Mouse (Mus musculus) heart, embryonic 10.5 days (tissue): ENCODE data around the gene Adamts7. TPM values are rescaled to one million over a fixed set of nuclear protein-coding genes. Genes with fewer than 3 reads are reported as not detected.

ENCODE experiments used
- DNase-seq: peaks from one replicate; pipeline ENCODE4 v3.0.0-alpha.2; 2017; ENCODE audit warnings: low spot score
- H3K27ac ChIP-seq: fragments of 300-500 bp; sonication (generic); 2 replicates; pipeline ENCODE4 v1.5.1; 2016; ENCODE audit warnings: mild to moderate bottlenecking
- H3K27me3 ChIP-seq: fragments of 300-500 bp; sonication (generic); 2 replicates; pipeline ENCODE4 v1.6.1; 2016; ENCODE audit warnings: mild to moderate bottlenecking; ENCODE audit not compliant: poor library complexity, insufficient read depth, severe bottlenecking
- H3K36me3 ChIP-seq: fragments of 300-500 bp; sonication (generic); 2 replicates; pipeline ENCODE4 v1.6.1; 2016; ENCODE audit warnings: mild to moderate bottlenecking, moderate library complexity
- H3K4me1 ChIP-seq: fragments of 300-500 bp; sonication (generic); 2 replicates; pipeline ENCODE4 v1.6.1; 2016; ENCODE audit warnings: mild to moderate bottlenecking
- H3K4me3 ChIP-seq: fragments of 300-500 bp; sonication (generic); 2 replicates; pipeline ENCODE4 v1.5.1; 2016; ENCODE audit warnings: mild to moderate bottlenecking, moderate library complexity
- H3K9me3 ChIP-seq: fragments of 300-500 bp; sonication (generic); 2 replicates; pipeline ENCODE4 v1.6.1; 2016; ENCODE audit warnings: mild to moderate bottlenecking, moderate library complexity
- WGBS: fragments of 180-500 bp; shearing (Covaris S2); methylation state at CpG from one replicate; pipeline ENCODE4 v1.1.7; 2016; 5-methylcytosine and 5-hydroxymethylcytosine counted together
- polyA plus RNA-seq: library from polyadenylated mRNA; unstranded; fragments of >200 nt; fragmentation: Nextera tagmentation; extraction: Ambion mirVana; gene quantifications from 2 replicates; pipeline ENCODE4 v1.2.1, GENCODE M21; 2016

The Adamts7 gene
- polyA plus RNA-seq, 1 experiment from 2014 or later: 7.0 TPM

DNA sequence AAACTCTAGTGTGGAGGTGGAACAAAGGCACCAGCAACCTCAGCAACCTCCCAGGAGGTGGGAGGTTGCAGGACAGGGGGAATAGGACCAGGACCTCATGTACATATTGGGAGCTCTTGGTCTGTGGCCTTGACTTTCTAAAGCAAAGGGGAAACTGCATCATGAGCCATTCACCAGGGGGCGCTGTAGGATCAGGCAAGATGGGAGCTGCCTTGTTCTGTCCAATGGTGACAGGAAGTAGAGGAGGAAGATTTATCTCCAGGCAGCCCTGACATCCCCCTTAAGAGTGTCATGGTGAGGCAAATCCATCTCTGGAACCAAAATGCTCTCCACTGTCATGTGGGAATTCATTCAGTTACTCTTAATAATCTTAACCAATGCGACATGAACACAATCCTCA lies 43.6 kb downstream of the Adamts7 start:
- 0 out of 2 replicates have a peak, but pooled peaks cover 3% of the 10 kb centered on the region for H3K4me1 ChIP-seq
- H3K27me3 ChIP-seq: no peaks in the 10 kb centered on the region
- H3K36me3 ChIP-seq: peaks cover 35% of the 10 kb centered on the region
- no peak overlapping the region for H3K27ac ChIP-seq
- H3K9me3 ChIP-seq: no peaks in the 10 kb centered on the region
- DNase-seq: no peak
- WGBS: 49% methylated on average over 2 of the region's 2 CpGs
- no peak overlapping the region for H3K4me3 ChIP-seq

- no peaks in the 10 kb centered on the region for H3K9me3 ChIP-seq
- no peak overlapping the region for H3K27ac ChIP-seq
- H3K4me1 ChIP-seq: peaks cover 3% of the 10 kb centered on the region; the same call in 1 of the 2 replicates
- no peak overlapping the region for H3K4me3 ChIP-seq
- peaks cover 39% of the 10 kb centered on the region for H3K36me3 ChIP-seq
- H3K27me3 ChIP-seq: no peaks in the 10 kb centered on the region
- WGBS: 86% methylated on average over 8 of the region's 8 CpGs
- DNase-seq: no peak
Measured at GRCm38 (mm10) chr9:90207808-90208207, 44.9 kb downstream of the Adamts7 start.

DNA sequence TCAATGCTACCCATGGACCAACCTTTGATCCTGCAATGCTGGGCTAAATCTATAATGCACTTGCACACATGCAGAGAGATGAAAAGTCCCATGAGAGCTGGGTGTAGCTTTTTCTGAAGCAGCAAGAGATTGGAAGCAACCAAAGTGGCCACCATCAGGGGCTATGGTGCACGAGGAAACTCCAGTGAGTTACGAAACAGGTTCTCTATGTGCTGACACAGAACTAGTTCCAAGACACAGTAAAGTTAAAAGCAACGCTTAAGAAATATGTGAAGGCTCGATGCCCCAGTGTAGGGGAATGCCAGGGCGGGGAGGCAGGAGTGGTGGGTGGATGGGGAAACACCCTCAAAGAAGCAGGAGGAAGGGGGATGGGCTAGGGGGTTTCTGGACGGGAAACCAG lies 45.8 kb downstream of the Adamts7 start:
- Histone ChIP-seq H3K27me3 (no peaks in the 10 kb centered on the region), H3K4me1 (peaks cover 10% of the 10 kb centered on the region; the same call in 1 of the 2 replicates), H3K9me3 (no peaks in the 10 kb centered on the region), H3K36me3 (peaks cover 38% of the 10 kb centered on the region), H3K27ac (no peak overlapping the region), H3K4me3 (no peak overlapping the region)
- DNase-seq: no peak
- 87% methylated on average over 6 of the region's 6 CpGs for WGBS

DNA sequence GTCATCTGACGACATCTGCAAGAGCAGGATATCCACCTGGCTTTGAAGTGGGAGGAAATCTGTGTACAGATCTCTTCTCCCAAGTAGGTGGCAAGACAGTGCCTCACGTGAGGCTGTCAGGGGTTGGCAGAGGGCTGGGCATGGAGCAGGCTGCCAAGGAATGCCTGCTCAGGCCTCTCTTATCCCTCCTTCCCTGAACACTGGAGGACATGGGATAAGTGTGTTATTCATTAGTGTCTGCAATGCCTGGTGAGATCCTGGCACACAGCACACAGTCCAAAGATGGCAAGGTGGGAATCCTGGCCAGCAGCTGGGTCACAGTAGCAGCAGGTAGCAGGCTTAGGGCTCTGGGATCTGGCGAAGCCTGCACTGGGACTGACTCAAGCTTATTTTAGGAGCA lies 50.3 kb downstream of the Adamts7 start:
- H3K4me1 ChIP-seq: peaks cover 39% of the 10 kb centered on the region
- no peak for DNase-seq
- no peaks in the 10 kb centered on the region for H3K9me3 ChIP-seq
- H3K4me3 ChIP-seq: no peak overlapping the region
- WGBS: 54% methylated on average over 3 of the region's 3 CpGs
- peaks cover 30% of the 10 kb centered on the region for H3K36me3 ChIP-seq
- H3K27ac ChIP-seq: no peak overlapping the region
- no peaks in the 10 kb centered on the region for H3K27me3 ChIP-seq

DNA sequence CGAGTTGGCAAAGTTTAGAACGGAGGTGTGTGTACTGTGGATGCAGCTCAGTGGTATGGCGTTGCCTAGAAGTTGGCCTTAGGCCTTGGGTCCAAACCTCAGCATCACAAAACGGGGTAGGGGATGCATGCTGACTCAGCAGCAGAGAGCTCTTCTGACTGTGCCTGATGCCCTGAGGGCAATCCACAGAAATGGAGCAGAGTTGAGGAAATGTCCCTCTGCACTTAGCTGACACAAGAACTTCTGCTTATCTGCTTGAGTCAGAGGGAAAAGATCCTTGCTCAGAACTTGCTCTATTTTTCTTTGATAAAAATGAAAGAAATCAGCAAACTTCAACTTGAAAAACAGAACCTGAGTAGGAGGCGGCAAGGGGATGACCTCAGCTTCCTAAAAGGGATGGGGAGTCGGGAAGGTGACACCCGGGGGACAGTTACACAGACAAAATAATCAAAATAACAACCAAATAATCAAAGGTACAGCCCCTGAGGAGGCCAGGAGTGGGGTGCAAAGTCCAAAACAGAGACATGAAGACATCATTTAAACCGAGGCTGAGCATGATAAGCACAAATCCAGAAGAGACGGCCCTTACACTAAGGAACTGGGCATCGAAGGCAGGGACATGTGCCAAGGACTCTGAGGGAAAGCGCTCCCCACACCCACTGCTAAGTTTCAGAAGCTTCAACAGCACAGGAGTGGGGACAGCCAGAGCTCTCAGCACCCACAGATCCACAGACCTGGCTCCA lies 53.6 kb downstream of the Adamts7 start:
- peaks cover 32% of the 10 kb centered on the region for H3K36me3 ChIP-seq
- no peaks in the 10 kb centered on the region for H3K9me3 ChIP-seq
- WGBS: 60% methylated on average over 11 of the region's 11 CpGs

DNA sequence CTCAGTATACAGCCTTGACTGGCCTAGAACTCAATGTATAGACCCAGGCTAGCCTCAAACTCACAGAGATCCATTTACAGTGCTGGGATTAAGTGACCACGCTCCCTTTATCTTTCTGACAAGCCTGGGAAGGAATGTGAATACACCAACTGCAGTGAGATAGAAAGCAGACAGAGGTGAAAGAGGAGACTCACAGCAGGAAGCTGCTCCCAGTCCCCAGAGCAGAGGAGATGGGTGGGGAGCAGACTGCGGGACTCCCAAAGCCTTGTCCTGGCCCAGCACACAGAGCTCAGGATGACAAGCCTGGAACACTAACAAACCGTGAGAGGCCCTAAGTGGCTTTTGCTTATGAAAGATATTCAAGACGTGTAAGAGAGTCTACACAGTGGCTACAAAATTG lies 54.6 kb downstream of the Adamts7 start:
- Histone ChIP-seq H3K4me1 (peaks cover 39% of the 10 kb centered on the region), H3K27me3 (no peaks in the 10 kb centered on the region), H3K36me3 (peaks cover 35% of the 10 kb centered on the region), H3K27ac (0 out of 2 replicates have a peak overlapping the region, but pooled peaks have one; percentile 29), H3K9me3 (no peaks in the 10 kb centered on the region), H3K4me3 (no peak overlapping the region)
- 17% methylated on average over 4 of the region's 4 CpGs for WGBS
- no peak for DNase-seq

More for the DNA sequence above, 53.6 kb downstream of the Adamts7 start:
- no peak for DNase-seq
- no peak overlapping the region for H3K27ac ChIP-seq
- H3K27me3 ChIP-seq: no peaks in the 10 kb centered on the region
- H3K4me3 ChIP-seq: no peak overlapping the region
- H3K4me1 ChIP-seq: peaks cover 39% of the 10 kb centered on the region

GRCm38 (mm10) chr9:90222275-90222674 lies 59.4 kb downstream of the Adamts7 start:
- peaks cover 36% of the 10 kb centered on the region for H3K36me3 ChIP-seq
- H3K4me3 ChIP-seq: no peak overlapping the region
- WGBS: 91% methylated on average over 3 of the region's 3 CpGs
- no peak for DNase-seq
- H3K4me1 ChIP-seq: peaks cover 11% of the 10 kb centered on the region; the same call in 1 of the 2 replicates
- H3K27me3 ChIP-seq: no peaks in the 10 kb centered on the region
- H3K9me3 ChIP-seq: no peaks in the 10 kb centered on the region
- no peak overlapping the region for H3K27ac ChIP-seq

DNA sequence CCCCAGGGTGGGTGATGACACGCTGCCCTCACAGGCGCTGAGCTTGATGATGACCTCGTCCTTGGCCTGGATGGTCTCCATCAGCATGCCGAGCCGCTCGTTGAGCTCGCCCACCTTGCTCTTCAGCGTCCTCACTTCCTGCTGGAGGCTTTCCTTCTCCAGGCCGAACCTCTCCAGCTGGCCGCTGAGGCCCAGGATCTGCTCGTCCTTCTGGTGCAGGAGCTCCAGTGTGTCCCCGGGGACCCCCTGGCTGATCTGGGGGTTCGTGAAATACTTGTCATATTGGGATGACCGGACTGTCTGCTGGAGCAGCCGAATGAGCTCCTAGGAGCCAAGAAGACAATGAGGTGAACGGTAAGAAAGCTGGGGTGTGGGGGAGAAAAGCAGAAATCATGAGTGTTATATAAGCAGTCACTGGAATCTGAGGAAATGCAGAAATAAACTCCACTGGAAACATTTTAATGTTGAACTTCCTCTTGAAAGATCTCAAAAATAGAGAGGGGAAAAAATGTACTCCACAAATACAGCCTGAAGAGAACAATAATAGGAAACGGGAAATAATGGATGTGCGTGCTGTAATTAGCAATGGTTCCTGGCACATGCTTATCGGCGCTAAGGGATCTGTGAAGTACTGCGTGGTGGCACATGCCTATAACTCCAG lies 63.3 kb downstream of the Adamts7 start:
- Histone ChIP-seq H3K9me3 (no peaks in the 10 kb centered on the region), H3K27me3 (no peaks in the 10 kb centered on the region), H3K27ac (peak overlapping the region; percentile 12; the same call in 1 of the 2 replicates), H3K4me1 (peaks cover 6% of the 10 kb centered on the region; the same call in 1 of the 2 replicates), H3K36me3 (peaks cover 26% of the 10 kb centered on the region), H3K4me3 (no peak overlapping the region)
- WGBS: 79% methylated on average over 21 of the region's 21 CpGs
- DNase-seq: no peak

DNA sequence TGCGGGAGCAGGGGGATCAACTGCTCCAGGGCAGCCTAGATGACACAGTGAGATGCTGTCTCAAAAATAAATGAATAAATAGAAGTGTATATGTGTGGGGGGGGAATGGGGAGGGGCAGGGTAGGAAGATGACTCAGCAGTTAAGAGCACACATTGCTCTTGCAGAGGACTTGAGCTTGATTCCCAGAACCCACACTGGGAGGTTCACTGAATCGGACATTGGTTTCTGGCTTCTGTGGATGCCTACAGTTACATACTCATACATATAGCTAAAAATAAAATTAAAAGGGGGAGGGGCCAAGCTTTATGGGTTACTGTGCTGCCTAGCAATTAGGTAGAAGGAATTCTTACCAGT lies 63.9 kb downstream of the Adamts7 start:
- no peaks in the 10 kb centered on the region for H3K27me3 ChIP-seq
- peaks cover 25% of the 10 kb centered on the region for H3K36me3 ChIP-seq
- peaks cover 6% of the 10 kb centered on the region; the same call in 1 of the 2 replicates for H3K4me1 ChIP-seq
- no peaks in the 10 kb centered on the region for H3K9me3 ChIP-seq
- no peak overlapping the region for H3K4me3 ChIP-seq
- H3K27ac ChIP-seq: no peak overlapping the region
- no peak for DNase-seq
- WGBS: 75% methylated on average over 2 of the region's 2 CpGs

- 82% methylated on average over 12 of the region's 12 CpGs for WGBS
- no peaks in the 10 kb centered on the region for H3K27me3 ChIP-seq
- DNase-seq: no peak
- H3K9me3 ChIP-seq: no peaks in the 10 kb centered on the region
- H3K27ac ChIP-seq: no peak overlapping the region
- peaks cover 21% of the 10 kb centered on the region for H3K36me3 ChIP-seq
- H3K4me3 ChIP-seq: no peak overlapping the region
- peaks cover 6% of the 10 kb centered on the region; the same call in 1 of the 2 replicates for H3K4me1 ChIP-seq
Measured at GRCm38 (mm10) chr9:90227171-90227570, 64.3 kb downstream of the Adamts7 start.

GRCm38 (mm10) chr9:90232781-90233690 lies 70.2 kb downstream of the Adamts7 start:
- no peaks in the 10 kb centered on the region for H3K9me3 ChIP-seq
- peaks cover 34% of the 10 kb centered on the region for H3K4me1 ChIP-seq
- H3K36me3 ChIP-seq: peaks cover 7% of the 10 kb centered on the region; the same call in 1 of the 2 replicates
- no peak overlapping the region for H3K27ac ChIP-seq
- no peak for DNase-seq
- no peaks in the 10 kb centered on the region for H3K27me3 ChIP-seq
- no peak overlapping the region for H3K4me3 ChIP-seq
- 89% methylated on average over 8 of the region's 8 CpGs for WGBS

GRCm38 (mm10) chr9:90233906-90234419 lies 71.1 kb downstream of the Adamts7 start:
- no peak for DNase-seq
- 90% methylated on average over 5 of the region's 5 CpGs for WGBS
- peaks cover 6% of the 10 kb centered on the region; the same call in 1 of the 2 replicates for H3K36me3 ChIP-seq
- H3K4me3 ChIP-seq: no peak overlapping the region
- H3K27me3 ChIP-seq: no peaks in the 10 kb centered on the region
- peaks cover 35% of the 10 kb centered on the region for H3K4me1 ChIP-seq
- H3K9me3 ChIP-seq: no peaks in the 10 kb centered on the region
- no peak overlapping the region for H3K27ac ChIP-seq
